Mouse (Mus musculus): ENCODE data around the gene Pacsin1. TPM values are rescaled to one million over a fixed set of nuclear protein-coding genes. Genes with fewer than 3 reads are reported as not detected.
A peak's percentile ranks its signal among the peaks of the same experiment; 100 is the strongest.

Pacsin1 gene
- polyA plus RNA-seq (2014; fragmentation: Nextera tagmentation; extraction: Ambion mirVana), result 1.8 and 2.3 TPM in 2 replicates

DNA sequence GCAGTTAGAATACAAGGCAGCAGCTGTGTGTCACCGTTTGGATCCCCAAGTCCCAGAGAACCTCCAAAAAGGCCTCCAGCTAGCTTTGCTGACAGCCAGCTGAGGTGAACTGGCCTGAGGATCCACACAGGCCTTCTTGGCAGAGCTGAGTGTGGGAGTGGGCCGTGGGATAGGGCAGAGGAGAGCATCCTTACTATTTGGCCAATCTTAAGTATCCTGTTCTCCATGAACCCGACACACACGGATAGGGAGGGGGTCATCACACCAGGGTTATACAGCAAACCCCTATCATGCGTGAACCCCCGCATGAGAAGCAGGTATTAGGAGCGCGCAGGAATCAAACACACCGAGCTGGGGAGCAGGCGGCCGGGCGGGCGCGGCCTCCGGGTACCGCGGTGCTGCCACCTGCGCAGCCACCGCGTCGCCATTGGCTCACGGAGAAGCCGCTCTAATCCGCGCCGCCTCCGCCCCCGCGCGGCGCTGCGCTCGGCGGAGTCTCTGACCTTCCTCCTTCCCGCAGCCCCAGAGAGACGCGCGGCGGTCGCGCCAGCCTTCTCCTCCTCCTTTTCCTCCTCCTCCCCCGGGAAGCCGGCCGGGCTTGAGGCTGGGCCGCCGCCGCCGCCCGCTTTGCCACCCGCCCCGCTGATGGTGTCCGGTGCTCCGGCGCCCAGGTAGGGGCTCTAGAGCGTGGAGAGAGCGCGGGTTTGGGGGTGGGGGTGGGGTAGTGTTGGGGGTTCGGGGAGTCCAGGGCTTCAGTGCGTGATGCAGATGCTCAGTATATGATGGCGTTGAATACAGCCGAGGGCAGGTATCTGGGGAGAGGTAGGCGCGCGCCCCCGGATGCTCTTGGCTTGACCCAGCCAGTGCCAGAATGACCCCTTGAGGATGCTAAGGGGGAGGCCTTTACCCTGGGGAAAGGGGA lies at the start of gene Pacsin1:
TSS of gene Pacsin1 (plus strand) at position 421 of the 922 bp plus-strand sequence.
- peaks cover 9% of the 10 kb centered on the region; the same call in 1 of the 2 replicates for H3K4me1 ChIP-seq (ENCODE audit: control insufficient read depth, insufficient read depth, low read length)
- no peaks in the 10 kb centered on the region for H3K9me3 ChIP-seq (ENCODE audit: control insufficient read depth, low read depth, low read length)
- peak within 1 kb of the TSS; percentile 62 for H3K4me2 ChIP-seq (replicated peaks; ENCODE audit: low read depth, low read length)
- peak; percentile 59 for ATAC-seq (ENCODE audit: insufficient number of reproducible peaks, insufficient read depth, low FRiP score, low read depth)
- H3K27ac ChIP-seq (ENCODE audit: low read length), result no peak within 1 kb of the TSS
- H3K9ac ChIP-seq (replicated peaks; ENCODE audit: low read depth, low read length), result no peak within 1 kb of the TSS
- peak within 1 kb of the TSS; percentile 31 for H3K4me3 ChIP-seq (ENCODE audit: low read depth, low read length)
- WGBS, result 1% methylated on average over 56 of the region's 65 CpGs
- H3K36me3 ChIP-seq (ENCODE audit: control insufficient read depth, insufficient read depth, low read length), result no peaks in the 10 kb centered on the region
- H3K27me3 ChIP-seq (ENCODE audit: control insufficient read depth, insufficient read depth, low read length), result peaks cover 13% of the 10 kb centered on the region; the same call in 1 of the 2 replicates

DNA sequence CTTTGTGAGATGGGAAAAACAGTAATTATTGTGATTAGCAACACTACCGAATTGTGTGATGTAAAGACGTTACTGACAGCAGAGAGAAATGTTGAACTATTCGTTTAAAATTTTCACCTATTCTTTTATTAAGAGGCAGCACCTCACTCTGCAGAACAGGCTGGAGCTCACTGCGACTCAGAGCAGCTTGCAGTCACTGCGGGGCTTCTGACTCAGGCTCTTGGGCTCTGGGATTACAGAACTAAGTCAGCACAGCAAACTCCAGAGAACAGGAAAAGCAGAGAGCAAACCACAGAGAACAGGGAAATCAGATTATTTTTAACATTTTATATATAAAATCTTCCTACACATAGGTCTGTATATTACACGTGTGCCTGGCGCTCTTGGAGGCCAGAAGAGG lies 45.7 kb upstream of the Pacsin1 start:
- Histone ChIP-seq H3K4me3 (ENCODE audit: low read depth, low read length) (no peak overlapping the region), H3K27me3 (ENCODE audit: control insufficient read depth, insufficient read depth, low read length) (no peaks in the 10 kb centered on the region), H3K4me1 (ENCODE audit: control insufficient read depth, insufficient read depth, low read length) (0 out of 2 replicates have a peak, but pooled peaks cover 11% of the 10 kb centered on the region), H3K9ac (replicated peaks; ENCODE audit: low read depth, low read length) (no peak overlapping the region), H3K4me2 (replicated peaks; ENCODE audit: low read depth, low read length) (no peak overlapping the region), H3K27ac (ENCODE audit: low read length) (no peak overlapping the region), H3K36me3 (ENCODE audit: control insufficient read depth, insufficient read depth, low read length) (peaks cover 9% of the 10 kb centered on the region; the same call in 1 of the 2 replicates), H3K9me3 (ENCODE audit: control insufficient read depth, low read depth, low read length) (no peaks in the 10 kb centered on the region)
- no peak for ATAC-seq (ENCODE audit: insufficient number of reproducible peaks, insufficient read depth, low FRiP score, low read depth)
- 88% methylated on average over 7 of the region's 7 CpGs for WGBS

DNA sequence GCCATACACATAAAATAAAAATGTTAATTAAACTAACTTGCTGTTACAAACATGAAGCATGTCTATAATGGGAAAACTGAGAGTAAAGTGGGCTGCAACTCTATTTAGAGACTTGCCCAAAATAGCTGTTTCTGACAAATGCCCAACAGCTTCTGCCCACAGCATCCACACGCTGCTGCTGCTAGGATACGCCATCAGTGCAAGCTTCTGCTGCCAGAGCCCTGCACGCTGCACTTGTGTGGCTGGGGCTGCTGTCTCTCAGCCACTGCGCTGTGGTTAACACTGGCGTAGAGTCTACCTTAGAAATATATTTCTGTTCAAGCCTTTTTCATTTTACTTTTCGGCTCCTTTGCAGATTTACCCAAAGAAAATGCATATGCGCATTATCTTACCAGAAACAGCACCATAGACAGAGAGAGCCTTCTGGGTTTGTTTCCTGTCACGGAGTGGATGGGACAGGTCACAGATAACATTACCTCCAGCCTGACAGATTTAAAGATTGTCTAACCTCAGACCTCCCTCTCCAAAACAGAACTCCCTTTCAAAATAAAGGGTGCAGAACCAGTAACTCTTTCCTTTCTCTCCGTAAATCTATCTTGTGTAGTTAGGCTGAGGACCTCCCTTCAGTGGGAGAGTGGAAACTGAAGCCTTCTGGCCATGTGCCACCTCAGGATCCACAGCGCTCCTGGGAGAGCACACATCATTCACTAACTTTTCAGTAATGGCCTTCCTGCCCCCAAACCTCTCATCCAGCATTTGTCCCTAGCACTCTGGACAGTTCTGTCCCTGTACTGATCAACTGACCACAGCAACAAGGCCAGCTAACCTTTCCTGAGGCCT lies 44.4 kb upstream of the Pacsin1 start:
- Histone ChIP-seq H3K9me3 (ENCODE audit: control insufficient read depth, low read depth, low read length) (no peaks in the 10 kb centered on the region), H3K36me3 (ENCODE audit: control insufficient read depth, insufficient read depth, low read length) (peaks cover 9% of the 10 kb centered on the region; the same call in 1 of the 2 replicates), H3K27me3 (ENCODE audit: control insufficient read depth, insufficient read depth, low read length) (no peaks in the 10 kb centered on the region), H3K4me3 (ENCODE audit: low read depth, low read length) (no peak overlapping the region), H3K27ac (ENCODE audit: low read length) (no peak overlapping the region), H3K4me2 (replicated peaks; ENCODE audit: low read depth, low read length) (no peak overlapping the region), H3K4me1 (ENCODE audit: control insufficient read depth, insufficient read depth, low read length) (0 out of 2 replicates have a peak, but pooled peaks cover 11% of the 10 kb centered on the region), H3K9ac (replicated peaks; ENCODE audit: low read depth, low read length) (no peak overlapping the region)
- 77% methylated on average over 10 of the region's 10 CpGs for WGBS
- ATAC-seq (ENCODE audit: insufficient number of reproducible peaks, insufficient read depth, low FRiP score, low read depth), result no peak

DNA sequence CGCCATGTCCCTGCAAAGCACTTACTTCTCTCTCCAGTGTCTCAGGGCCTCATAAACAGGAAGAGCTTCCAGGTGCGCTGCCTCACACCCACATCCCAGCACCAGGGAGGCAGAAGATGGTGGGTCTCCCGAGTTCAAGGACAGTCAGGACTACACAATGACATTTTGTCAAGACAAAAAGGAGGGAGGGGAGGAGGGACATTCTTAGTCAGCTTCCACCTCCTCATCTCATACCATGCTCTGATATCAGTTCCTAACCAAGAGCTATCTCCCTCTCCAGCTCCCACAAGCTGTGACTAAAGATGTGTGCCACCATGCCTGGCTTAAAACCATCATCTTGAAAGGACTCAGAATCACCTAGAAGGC lies 43.8 kb upstream of the Pacsin1 start:
- 0 out of 2 replicates have a peak, but pooled peaks cover under 1% of the 10 kb centered on the region for H3K9me3 ChIP-seq (ENCODE audit: control insufficient read depth, low read depth, low read length)
- no peak overlapping the region for H3K27ac ChIP-seq (ENCODE audit: low read length)
- WGBS, result 52% methylated on average over 3 of the region's 3 CpGs
- H3K36me3 ChIP-seq (ENCODE audit: control insufficient read depth, insufficient read depth, low read length), result peaks cover 9% of the 10 kb centered on the region; the same call in 1 of the 2 replicates
- H3K9ac ChIP-seq (replicated peaks; ENCODE audit: low read depth, low read length), result no peak overlapping the region
- ATAC-seq (ENCODE audit: insufficient number of reproducible peaks, insufficient read depth, low FRiP score, low read depth), result no peak
- H3K4me1 ChIP-seq (ENCODE audit: control insufficient read depth, insufficient read depth, low read length), result 0 out of 2 replicates have a peak, but pooled peaks cover 11% of the 10 kb centered on the region
- no peak overlapping the region for H3K4me2 ChIP-seq (replicated peaks; ENCODE audit: low read depth, low read length)
- H3K27me3 ChIP-seq (ENCODE audit: control insufficient read depth, insufficient read depth, low read length), result no peaks in the 10 kb centered on the region
- H3K4me3 ChIP-seq (ENCODE audit: low read depth, low read length), result no peak overlapping the region

DNA sequence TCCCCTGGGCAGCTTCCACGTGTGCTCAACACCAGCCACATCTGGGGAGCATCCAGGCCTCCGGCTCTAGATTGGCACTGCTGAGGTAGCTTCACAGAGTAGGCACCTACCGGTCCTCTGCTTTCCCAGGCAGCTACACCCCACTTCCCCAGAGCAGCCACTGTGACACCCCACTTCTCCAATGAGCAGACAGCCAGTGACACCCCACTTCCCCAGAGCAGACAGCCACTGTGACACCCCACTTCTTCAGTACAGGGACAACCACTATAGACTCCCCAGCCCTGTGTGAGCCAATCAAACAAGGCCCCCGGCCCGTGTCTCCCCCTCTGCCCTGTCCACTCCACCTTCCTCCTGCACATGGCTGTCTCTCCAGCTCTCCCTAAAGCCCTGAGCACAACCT lies 43.3 kb upstream of the Pacsin1 start:
- WGBS, result 80% methylated on average over 5 of the region's 5 CpGs
- no peak overlapping the region for H3K9ac ChIP-seq (replicated peaks; ENCODE audit: low read depth, low read length)
- no peak overlapping the region for H3K4me3 ChIP-seq (ENCODE audit: low read depth, low read length)
- 0 out of 2 replicates have a peak, but pooled peaks cover 11% of the 10 kb centered on the region for H3K4me1 ChIP-seq (ENCODE audit: control insufficient read depth, insufficient read depth, low read length)
- ATAC-seq (ENCODE audit: insufficient number of reproducible peaks, insufficient read depth, low FRiP score, low read depth), result no peak
- 0 out of 2 replicates have a peak, but pooled peaks cover 2% of the 10 kb centered on the region for H3K9me3 ChIP-seq (ENCODE audit: control insufficient read depth, low read depth, low read length)
- H3K27me3 ChIP-seq (ENCODE audit: control insufficient read depth, insufficient read depth, low read length), result no peaks in the 10 kb centered on the region
- H3K4me2 ChIP-seq (replicated peaks; ENCODE audit: low read depth, low read length), result no peak overlapping the region
- H3K36me3 ChIP-seq (ENCODE audit: control insufficient read depth, insufficient read depth, low read length), result peaks cover 9% of the 10 kb centered on the region; the same call in 1 of the 2 replicates
- no peak overlapping the region for H3K27ac ChIP-seq (ENCODE audit: low read length)

DNA sequence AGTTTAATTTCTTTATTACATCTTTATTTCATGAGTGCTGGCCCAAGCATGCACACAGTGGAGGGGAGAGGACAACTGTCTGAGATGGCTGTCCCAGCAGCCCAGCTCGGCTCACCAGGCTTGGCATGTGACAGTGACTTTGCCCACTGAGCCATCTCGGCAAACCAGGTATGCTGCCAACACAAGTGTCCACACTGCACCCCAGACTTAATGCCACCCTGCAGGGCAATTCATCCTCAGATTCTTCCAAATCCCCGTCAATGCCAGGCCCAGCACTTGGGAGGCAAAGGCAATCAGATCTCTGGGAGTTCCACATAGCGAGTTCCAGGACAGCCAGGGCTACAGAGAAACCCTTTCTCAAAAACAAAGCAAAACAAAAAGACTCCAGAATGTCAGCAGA lies 42.3 kb upstream of the Pacsin1 start:
- WGBS, result 80% methylated on average over 4 of the region's 4 CpGs
- 0 out of 2 replicates have a peak, but pooled peaks cover 2% of the 10 kb centered on the region for H3K9me3 ChIP-seq (ENCODE audit: control insufficient read depth, low read depth, low read length)
- H3K27me3 ChIP-seq (ENCODE audit: control insufficient read depth, insufficient read depth, low read length), result no peaks in the 10 kb centered on the region
- ATAC-seq (ENCODE audit: insufficient number of reproducible peaks, insufficient read depth, low FRiP score, low read depth), result no peak
- H3K4me1 ChIP-seq (ENCODE audit: control insufficient read depth, insufficient read depth, low read length), result 0 out of 2 replicates have a peak, but pooled peaks cover 11% of the 10 kb centered on the region
- H3K4me2 ChIP-seq (replicated peaks; ENCODE audit: low read depth, low read length), result no peak overlapping the region
- H3K36me3 ChIP-seq (ENCODE audit: control insufficient read depth, insufficient read depth, low read length), result peaks cover 9% of the 10 kb centered on the region; the same call in 1 of the 2 replicates
- no peak overlapping the region for H3K27ac ChIP-seq (ENCODE audit: low read length)
- H3K4me3 ChIP-seq (ENCODE audit: low read depth, low read length), result no peak overlapping the region
- H3K9ac ChIP-seq (replicated peaks; ENCODE audit: low read depth, low read length), result no peak overlapping the region

DNA sequence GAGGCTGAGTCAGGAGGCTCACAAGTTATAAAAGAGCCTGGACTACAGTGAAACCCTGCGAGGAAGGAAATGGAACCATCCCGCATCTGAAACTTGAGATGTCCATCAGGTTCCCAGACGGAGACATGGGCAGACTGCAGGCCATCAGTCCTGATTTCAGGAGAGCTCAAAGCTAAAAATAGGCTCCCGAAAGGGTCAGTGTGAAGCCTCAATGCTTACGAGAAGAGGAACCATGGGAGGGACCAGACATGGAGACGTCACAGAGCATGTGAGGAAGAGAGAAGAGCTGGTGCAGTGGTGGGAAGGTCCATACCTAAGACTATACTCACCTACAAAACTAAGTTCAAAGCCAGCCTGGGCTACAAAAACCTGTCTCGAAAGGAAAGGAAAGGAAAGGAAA lies 39.9 kb upstream of the Pacsin1 start:
- no peak overlapping the region for H3K4me3 ChIP-seq (ENCODE audit: low read depth, low read length)
- no peak overlapping the region for H3K27ac ChIP-seq (ENCODE audit: low read length)
- H3K36me3 ChIP-seq (ENCODE audit: control insufficient read depth, insufficient read depth, low read length), result peaks cover 6% of the 10 kb centered on the region; the same call in 1 of the 2 replicates
- no peak overlapping the region for H3K4me2 ChIP-seq (replicated peaks; ENCODE audit: low read depth, low read length)
- no peak for ATAC-seq (ENCODE audit: insufficient number of reproducible peaks, insufficient read depth, low FRiP score, low read depth)
- 0 out of 2 replicates have a peak, but pooled peaks cover 2% of the 10 kb centered on the region for H3K9me3 ChIP-seq (ENCODE audit: control insufficient read depth, low read depth, low read length)
- H3K27me3 ChIP-seq (ENCODE audit: control insufficient read depth, insufficient read depth, low read length), result no peaks in the 10 kb centered on the region
- H3K4me1 ChIP-seq (ENCODE audit: control insufficient read depth, insufficient read depth, low read length), result peaks cover 18% of the 10 kb centered on the region; the same call in 1 of the 2 replicates
- H3K9ac ChIP-seq (replicated peaks; ENCODE audit: low read depth, low read length), result no peak overlapping the region
- WGBS, result 69% methylated on average over 7 of the region's 7 CpGs

DNA sequence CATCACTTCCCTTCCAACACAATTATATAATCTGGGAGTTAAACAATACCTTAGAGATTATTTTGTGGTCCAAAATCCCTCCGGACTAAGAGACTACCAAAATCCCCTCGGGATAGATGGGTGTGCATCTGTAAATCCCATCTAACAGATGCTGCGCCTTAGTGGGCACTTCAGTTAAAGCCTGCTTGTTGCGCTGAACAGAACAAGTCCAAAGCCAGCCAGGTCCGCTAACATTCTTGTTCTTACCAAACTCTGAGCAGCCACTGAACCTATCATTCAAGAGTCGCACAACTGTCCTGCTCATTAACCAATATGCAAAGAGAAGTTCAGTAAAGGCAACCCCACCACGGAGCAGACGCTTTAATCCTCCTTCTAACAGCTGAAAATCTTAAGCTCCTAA lies 34.1 kb upstream of the Pacsin1 start:
- H3K27ac ChIP-seq (ENCODE audit: low read length), result no peak overlapping the region
- no peak for ATAC-seq (ENCODE audit: insufficient number of reproducible peaks, insufficient read depth, low FRiP score, low read depth)
- H3K4me1 ChIP-seq (ENCODE audit: control insufficient read depth, insufficient read depth, low read length), result peaks cover 24% of the 10 kb centered on the region
- H3K9ac ChIP-seq (replicated peaks; ENCODE audit: low read depth, low read length), result peak overlapping the region; percentile 99; the same call in 1 of the 2 replicates
- H3K27me3 ChIP-seq (ENCODE audit: control insufficient read depth, insufficient read depth, low read length), result no peaks in the 10 kb centered on the region
- 0 out of 2 replicates have a peak, but pooled peaks cover 2% of the 10 kb centered on the region for H3K9me3 ChIP-seq (ENCODE audit: control insufficient read depth, low read depth, low read length)
- H3K4me2 ChIP-seq (replicated peaks; ENCODE audit: low read depth, low read length), result peak overlapping the region; percentile 56
- peak overlapping the region; percentile 99 for H3K4me3 ChIP-seq (ENCODE audit: low read depth, low read length)
- H3K36me3 ChIP-seq (ENCODE audit: control insufficient read depth, insufficient read depth, low read length), result no peaks in the 10 kb centered on the region
- 48% methylated on average over 8 of the region's 8 CpGs for WGBS

Measured in stomach, embryonic 14.5 days (tissue).